Mouse (Mus musculus) megakaryocyte, embryonic 14.5 days (primary cell): ENCODE results near the gene Pramef6. TPM values are rescaled to one million over a fixed set of nuclear protein-coding genes. Genes with fewer than 3 reads are reported as not detected.
"Not testable (repeated sequence)": the region's sequence is repeated elsewhere in the genome, so short reads cannot be mapped to it uniquely, and the experiment has no call there.

Source experiments
- H3K27me3 ChIP-seq: replicated peaks from 2 replicates; pipeline ENCODE3; 2012; ENCODE audit warnings: inconsistent platforms
- H3K36me3 ChIP-seq: replicated peaks from 2 replicates; pipeline ENCODE3; 2012; ENCODE audit warnings: low read length, inconsistent platforms, mixed read lengths
- H3K4me1 ChIP-seq: 2 replicates; pipeline ENCODE4 v1.6.1; 2012; ENCODE audit warnings: inconsistent platforms
- H3K4me3 ChIP-seq: replicated peaks from 2 replicates; pipeline ENCODE3; 2012; ENCODE audit warnings: moderate library complexity, mild to moderate bottlenecking, inconsistent platforms
- H3K9me3 ChIP-seq: 2 replicates; pipeline ENCODE4 v1.6.1; 2012; ENCODE audit warnings: inconsistent platforms
- polyA plus RNA-seq: library from polyadenylated mRNA; stranded (reverse); fragments of >175 nt; gene quantifications from 2 replicates; pipeline ENCODE4 v1.2.3, GENCODE M21; 2012; ENCODE audit warnings: low replicate concordance; ENCODE audit not compliant: insufficient read depth

Gene Pramef6
- not detected in 2 replicates for polyA plus RNA-seq

GRCm38 (mm10) chr4:143900280-143900679, at the start of gene Pramef6:
Pramef6 (minus strand) TSS chr4:143900380.
- not testable (repeated sequence) for H3K4me3 ChIP-seq, H3K4me1 ChIP-seq, H3K36me3 ChIP-seq, H3K27me3 ChIP-seq
- H3K9me3 ChIP-seq = peaks cover 22% of the 10 kb centered on the region

- not testable (repeated sequence) for H3K4me1 ChIP-seq, H3K27me3 ChIP-seq, H3K36me3 ChIP-seq, H3K4me3 ChIP-seq
- H3K9me3 ChIP-seq = peaks cover 34% of the 10 kb centered on the region
These were observed 5.8 kb downstream of the Pramef6 start for GRCm38 (mm10) chr4:143894406-143894805.

DNA sequence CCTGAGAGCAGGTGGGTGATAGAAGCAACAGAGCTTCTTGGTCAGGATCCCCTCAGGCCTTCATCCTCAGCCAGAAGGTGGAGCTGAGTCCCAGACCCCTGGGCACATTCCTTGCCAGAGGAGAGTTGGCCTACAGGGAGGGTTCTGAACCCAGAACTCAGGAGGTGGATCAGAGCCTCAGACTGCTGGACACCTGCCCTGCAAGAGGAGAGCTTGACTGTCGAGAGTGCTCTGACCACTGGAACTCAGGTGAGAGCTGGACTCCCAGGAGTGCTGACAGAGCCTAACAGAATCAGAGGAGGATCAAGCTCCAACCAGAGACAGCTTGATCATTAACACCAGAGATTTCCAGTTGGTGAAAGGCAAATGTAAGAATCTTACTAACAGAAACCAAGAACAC, 17.8 kb downstream of the Pramef6 start:
- H3K4me1 ChIP-seq, H3K4me3 ChIP-seq, H3K27me3 ChIP-seq, H3K36me3 ChIP-seq: not testable (repeated sequence)
- peaks cover 13% of the 10 kb centered on the region for H3K9me3 ChIP-seq

DNA sequence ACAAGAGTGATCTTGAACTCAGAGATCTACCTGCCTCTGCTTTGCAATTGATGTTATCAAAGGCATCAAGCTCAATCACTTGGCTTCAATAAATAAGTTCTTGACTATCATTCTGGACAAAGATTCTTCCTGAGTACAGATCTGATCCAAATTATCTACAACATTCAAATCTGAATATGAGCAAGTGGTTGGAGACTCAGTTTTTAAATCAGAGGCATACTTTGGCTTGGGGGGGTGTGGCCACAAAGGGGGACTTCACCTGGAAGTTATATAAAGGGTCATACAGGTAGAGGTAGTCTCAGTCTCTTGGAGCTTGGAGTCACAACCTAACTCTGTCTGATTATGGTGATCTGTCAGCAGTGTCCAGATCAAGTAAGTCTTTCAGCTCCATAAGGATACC, 54.0 kb downstream of the Pramef6 start, which contains the start of gene Gm13103:
Gm13103 (plus strand) TSS at position 301 of the 400 bp plus-strand sequence.
- H3K4me1 ChIP-seq, H3K27me3 ChIP-seq, H3K4me3 ChIP-seq, H3K36me3 ChIP-seq: not testable (repeated sequence)
- peaks cover 12% of the 10 kb centered on the region for H3K9me3 ChIP-seq

Other genes with a start within 250 kb of the Pramef6 start
- gene Gm13088, start 243.1 kb downstream of the Pramef6 start, polyA plus RNA-seq = not detected in 2 replicates
- gene Gm13089, start 197.7 kb downstream of the Pramef6 start, polyA plus RNA-seq = not detected in 2 replicates
- not detected in 2 replicates for gene Gm13078, start 180.9 kb downstream of the Pramef6 start, polyA plus RNA-seq
- gene Gm13023, start 111.0 kb downstream of the Pramef6 start, polyA plus RNA-seq = not detected in 2 replicates
- not detected in 2 replicates for gene Gm13084, start 84.3 kb downstream of the Pramef6 start, polyA plus RNA-seq
- not detected in 2 replicates for gene Gm13103, start 53.9 kb downstream of the Pramef6 start, polyA plus RNA-seq
- not detected in 2 replicates for gene Pramef25, start 50.6 kb upstream of the Pramef6 start, polyA plus RNA-seq
- gene Gm13101, start 66.6 kb upstream of the Pramef6 start, polyA plus RNA-seq = not detected in 2 replicates
- gene Pramef17, start 94.0 kb upstream of the Pramef6 start, polyA plus RNA-seq = not detected in 2 replicates
- not detected in 2 replicates for gene Pramel4, start 158.7 kb upstream of the Pramef6 start, polyA plus RNA-seq
- gene Gm13102, start 206.1 kb upstream of the Pramef6 start, polyA plus RNA-seq = not detected in 2 replicates